Mouse (Mus musculus) heart, embryonic 12.5 days (tissue): Measurements from ENCODE around the gene Gm45233. TPM values are rescaled to one million over a fixed set of nuclear protein-coding genes. Genes with fewer than 3 reads are reported as not detected.

Experiments
- ATAC-seq: fragments of 200-750 bp; cut with Nextera tagmentation; 2 replicates; pipeline ENCODE4 v1.8.0; 2017; ENCODE audit warnings: moderate TSS enrichment, moderate library complexity; ENCODE audit not compliant: insufficient number of reproducible peaks, low FRiP score
- H3K27ac ChIP-seq: fragments of 300-500 bp; sonication (generic); 2 replicates; pipeline ENCODE4 v1.5.1; 2016; ENCODE audit warnings: mild to moderate bottlenecking, moderate library complexity; ENCODE audit not compliant: poor library complexity, severe bottlenecking
- H3K27me3 ChIP-seq: fragments of 300-500 bp; sonication (generic); replicated peaks from 2 replicates; pipeline ENCODE4 v1.6.1; 2016; ENCODE audit warnings: mild to moderate bottlenecking, moderate library complexity
- H3K36me3 ChIP-seq: fragments of 300-500 bp; sonication (generic); 2 replicates; pipeline ENCODE4 v1.6.1; 2016; ENCODE audit warnings: mild to moderate bottlenecking, moderate library complexity
- H3K4me1 ChIP-seq: fragments of 300-500 bp; sonication (generic); replicated peaks from 2 replicates; pipeline ENCODE4 v1.6.1; 2016; ENCODE audit warnings: mild to moderate bottlenecking
- H3K4me2 ChIP-seq: fragments of 300-500 bp; sonication (generic); 2 replicates; pipeline ENCODE4 v1.6.1; 2016; ENCODE audit warnings: mild to moderate bottlenecking, moderate library complexity
- H3K4me3 ChIP-seq: fragments of 300-500 bp; sonication (generic); 2 replicates; pipeline ENCODE4 v1.5.1; 2016; ENCODE audit warnings: mild to moderate bottlenecking
- H3K9ac ChIP-seq: fragments of 300-500 bp; sonication (generic); 2 replicates; pipeline ENCODE4 v1.6.1; 2016; ENCODE audit warnings: mild to moderate bottlenecking, moderate library complexity
- H3K9me3 ChIP-seq: fragments of 300-500 bp; sonication (generic); replicated peaks from 2 replicates; pipeline ENCODE4 v1.6.1; 2016; ENCODE audit warnings: mild to moderate bottlenecking, moderate library complexity
- WGBS: fragments of 180-500 bp; shearing (Covaris S2); methylation state at CpG from one replicate; pipeline ENCODE4 v1.1.7; 2016; 5-methylcytosine and 5-hydroxymethylcytosine counted together
- microRNA-seq: library from miRNA; unstranded; fragments of <30 nt; microRNA quantifications from one replicate; pipeline ENCODE4, GENCODE M21; 2017
- polyA plus RNA-seq: library from polyadenylated mRNA; unstranded; fragments of >200 nt; fragmentation: Nextera tagmentation; extraction: Ambion mirVana; gene quantifications from 2 replicates; pipeline ENCODE4 v1.2.1, GENCODE M21; 2016

Gm45233 gene
- polyA plus RNA-seq, 1 experiment from 2014 or later, result not detected

GRCm38 (mm10) chr7:43511707-43512478 is 68.0 kb downstream of the Gm45233 start:
- no peak for ATAC-seq
- Histone ChIP-seq H3K9me3 (no peaks in the 10 kb centered on the region), H3K4me2 (no peak overlapping the region), H3K27me3 (no peaks in the 10 kb centered on the region), H3K9ac (no peak overlapping the region), H3K4me1 (no peaks in the 10 kb centered on the region), H3K4me3 (no peak overlapping the region), H3K36me3 (no peaks in the 10 kb centered on the region), H3K27ac (no peak overlapping the region)
- WGBS, result 42% methylated on average over 4 of the region's 4 CpGs

GRCm38 (mm10) chr7:43512519-43512918 is 68.6 kb downstream of the Gm45233 start:
- WGBS, result 77% methylated on average over 4 of the region's 4 CpGs
- no peak overlapping the region for H3K4me3 ChIP-seq

More at GRCm38 (mm10) chr7:43512519-43512918, 68.6 kb downstream of the Gm45233 start:
- Histone ChIP-seq H3K4me1 (no peaks in the 10 kb centered on the region), H3K27ac (no peak overlapping the region), H3K27me3 (no peaks in the 10 kb centered on the region), H3K4me2 (no peak overlapping the region), H3K9ac (no peak overlapping the region), H3K36me3 (no peaks in the 10 kb centered on the region), H3K9me3 (no peaks in the 10 kb centered on the region)
- ATAC-seq, result no peak

Small RNA genes within 50 kb of the gene (microRNA-seq; reads per million reads assigned to microRNA genes)
- 2.6 reads per million, percentile 3 among the genes with 10 or more reads in this experiment for gene Mir7051

Other genes with a start within 250 kb of the Gm45233 start
- gene Zfp715, start 130.8 kb upstream of the Gm45233 start, polyA plus RNA-seq, result 10.6 and 11.3 TPM in 2 replicates
- 0.08 and 0.18 TPM in 2 replicates for gene Siglecf, start 92.8 kb upstream of the Gm45233 start, polyA plus RNA-seq
- gene Siglecg, start 35.9 kb upstream of the Gm45233 start, polyA plus RNA-seq, result not detected in 2 replicates
- gene Lim2, start 16.5 kb upstream of the Gm45233 start, polyA plus RNA-seq, result 0.22 TPM in 1 of 2 replicates, not detected in the other
- gene Nkg7, start 7.1 kb upstream of the Gm45233 start, polyA plus RNA-seq, result 0.27 TPM in 1 of 2 replicates, not detected in the other
- gene Cldnd2, start 3.3 kb upstream of the Gm45233 start, polyA plus RNA-seq, result not detected in 2 replicates
- gene Etfb, start within 50 bp of the Gm45233 start, polyA plus RNA-seq, result 460 and 473 TPM in 2 replicates
- gene Vsig10l, start 19.0 kb downstream of the Gm45233 start, polyA plus RNA-seq, result 2.1 and 2.4 TPM in 2 replicates
- gene Iglon5, start 45.9 kb downstream of the Gm45233 start, polyA plus RNA-seq, result 0.10 and 0.14 TPM in 2 replicates
- gene 4931406B18Rik, start 61.8 kb downstream of the Gm45233 start, polyA plus RNA-seq, result not detected in 2 replicates
- gene Cd33, start 100.3 kb downstream of the Gm45233 start, polyA plus RNA-seq, result 0.30 and 0.52 TPM in 2 replicates
- gene Zfp658, start 118.1 kb downstream of the Gm45233 start, polyA plus RNA-seq, result 1.5 TPM in 2 replicates
- gene Zfp719, start 135.5 kb downstream of the Gm45233 start, polyA plus RNA-seq, result 8.5 and 8.6 TPM in 2 replicates
- not detected in 2 replicates for gene Zfp819, start 163.0 kb downstream of the Gm45233 start, polyA plus RNA-seq
- gene Ceacam18, start 190.6 kb downstream of the Gm45233 start, polyA plus RNA-seq, result not detected in 2 replicates
- 0.19 and 0.27 TPM in 2 replicates for gene Siglece, start 216.0 kb downstream of the Gm45233 start, polyA plus RNA-seq
- gene Ctu1, start 227.9 kb downstream of the Gm45233 start, polyA plus RNA-seq, result 7.0 TPM in 2 replicates
- not detected in 2 replicates for gene Klk14, start 246.3 kb downstream of the Gm45233 start, polyA plus RNA-seq